Mouse (Mus musculus): ENCODE measurements around the gene Ccdc74a.

Ccdc74a gene

GRCm38 (mm10) chr16:17642311-17642710 is 4.0 kb upstream of the Ccdc74a start:
- no peak for DNase-seq

GRCm38 (mm10) chr16:17643437-17643990 is 2.8 kb upstream of the Ccdc74a start:
- DNase-seq: no peak

- DNase-seq: no peak
These were observed 886 bp downstream of the Ccdc74a start for GRCm38 (mm10) chr16:17647156-17647555.

GRCm38 (mm10) chr16:17647566-17648340 is 1.5 kb downstream of the Ccdc74a start:
- DNase-seq: no peak

- no peak for DNase-seq
These were observed 3.8 kb downstream of the Ccdc74a start for GRCm38 (mm10) chr16:17649925-17650605.

- no peak for DNase-seq
These were observed 4.4 kb downstream of the Ccdc74a start for GRCm38 (mm10) chr16:17650711-17651110.

- peak; percentile 79 for DNase-seq
These were observed 6.3 kb downstream of the Ccdc74a start for GRCm38 (mm10) chr16:17652607-17653006.

- DNase-seq: peak; percentile 81
These were observed 7.3 kb downstream of the Ccdc74a start for GRCm38 (mm10) chr16:17653601-17654000.

- peak; percentile 76 for DNase-seq
These were observed 8.0 kb downstream of the Ccdc74a start for GRCm38 (mm10) chr16:17654188-17654795.

- DNase-seq: peak; percentile 90
These were observed 10.1 kb downstream of the Ccdc74a start for GRCm38 (mm10) chr16:17656212-17656871.

GRCm38 (mm10) chr16:17665568-17665967 is 19.3 kb downstream of the Ccdc74a start:
- peak; percentile 42 for DNase-seq

GRCm38 (mm10) chr16:17669886-17670285 is 23.6 kb downstream of the Ccdc74a start:
- peak; percentile 37 for DNase-seq

- DNase-seq: no peak
These were observed 48.6 kb downstream of the Ccdc74a start for GRCm38 (mm10) chr16:17694860-17695259.

Measured in heart, adult 11 months (tissue).